Mouse (Mus musculus) G1E-ER4 (cell line): ENCODE measurements around the gene Abhd17c. TPM values are rescaled to one million over a fixed set of nuclear protein-coding genes. Genes with fewer than 3 reads are reported as not detected.

Experiments used
- GATA1 ChIP-seq: IDR thresholded peaks from one replicate; pipeline ENCODE4 v1.8.0; 2012; ENCODE audit warnings: low read length, inconsistent platforms
- polyA plus RNA-seq: library from polyadenylated mRNA; stranded (reverse); fragments of >175 nt; gene quantifications from 2 replicates; pipeline ENCODE4 v1.2.3, GENCODE M21; 2012

Gene Abhd17c
- polyA plus RNA-seq, 1 experiment, result 40.3 TPM

GRCm38 (mm10) chr7:84111716-84112350 is 39.9 kb downstream of the Abhd17c start:
- TF ChIP-seq GATA1, result no peak

- TF ChIP-seq GATA1, result no peak
Measured at GRCm38 (mm10) chr7:84106942-84107341, 44.8 kb downstream of the Abhd17c start.

- TF ChIP-seq GATA1, result no peak
Measured at GRCm38 (mm10) chr7:84102589-84102988, 49.1 kb downstream of the Abhd17c start.

DNA sequence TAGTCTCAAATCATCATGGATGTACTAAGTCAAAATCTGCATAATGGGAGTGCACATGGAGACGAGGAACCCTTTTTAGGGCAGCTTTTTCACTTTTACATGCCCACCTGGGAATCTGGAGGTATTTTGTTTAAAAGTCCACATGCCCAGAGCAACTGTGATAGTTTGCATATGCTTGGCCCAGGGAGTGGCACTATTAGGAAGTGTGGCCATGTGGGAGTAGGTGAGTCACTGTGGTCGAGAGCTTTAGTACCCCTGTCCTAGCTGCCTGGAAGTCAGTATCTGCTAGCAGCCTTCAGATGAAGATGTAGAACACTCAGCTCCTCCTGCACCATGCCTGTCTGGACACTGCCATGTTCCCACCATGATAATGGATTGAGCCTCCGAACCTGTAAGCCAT is 51.0 kb downstream of the Abhd17c start:
- TF ChIP-seq GATA1, result no peak

- no peak for TF ChIP-seq GATA1
Measured at GRCm38 (mm10) chr7:84098098-84098497, 53.6 kb downstream of the Abhd17c start.

DNA sequence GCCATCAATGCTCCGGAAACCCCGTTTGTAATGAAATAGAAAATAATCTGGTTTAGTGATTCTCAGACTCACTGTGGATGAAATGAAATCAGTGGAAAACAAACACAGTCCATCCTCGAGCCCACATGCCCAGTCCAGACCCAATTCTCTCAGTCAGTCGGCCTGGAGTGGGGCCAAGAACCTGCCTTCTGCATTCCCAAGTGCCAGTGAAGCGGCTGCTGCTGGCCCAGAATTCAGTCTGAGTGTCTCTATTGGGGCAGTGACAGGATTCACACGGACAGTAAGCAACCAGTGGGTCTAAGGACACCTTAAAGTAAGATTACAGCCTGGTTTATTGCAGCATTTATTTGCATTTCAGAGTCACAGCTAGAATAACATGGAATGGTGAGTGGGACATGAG is 55.2 kb downstream of the Abhd17c start:
- TF ChIP-seq GATA1, result no peak

DNA sequence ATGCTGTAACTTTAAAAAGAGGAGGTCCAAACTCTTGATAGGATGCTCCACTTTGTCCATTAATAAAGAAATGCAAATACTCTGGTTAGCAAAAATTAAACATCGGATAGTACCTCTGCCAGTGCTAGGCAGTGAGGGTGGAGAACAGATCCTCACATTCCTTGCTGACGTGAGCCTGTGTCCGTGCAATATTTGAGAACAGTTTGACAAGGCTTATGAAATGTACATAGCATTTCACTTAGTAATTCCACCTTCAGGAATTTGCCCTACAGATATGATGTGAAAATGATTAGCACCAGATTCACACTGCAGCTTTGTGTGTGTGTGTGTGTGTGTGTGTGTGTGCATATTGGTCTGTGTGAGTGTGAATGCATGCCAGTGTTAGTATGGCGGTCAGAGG is 60.9 kb downstream of the Abhd17c start:
- TF ChIP-seq GATA1, result no peak

DNA sequence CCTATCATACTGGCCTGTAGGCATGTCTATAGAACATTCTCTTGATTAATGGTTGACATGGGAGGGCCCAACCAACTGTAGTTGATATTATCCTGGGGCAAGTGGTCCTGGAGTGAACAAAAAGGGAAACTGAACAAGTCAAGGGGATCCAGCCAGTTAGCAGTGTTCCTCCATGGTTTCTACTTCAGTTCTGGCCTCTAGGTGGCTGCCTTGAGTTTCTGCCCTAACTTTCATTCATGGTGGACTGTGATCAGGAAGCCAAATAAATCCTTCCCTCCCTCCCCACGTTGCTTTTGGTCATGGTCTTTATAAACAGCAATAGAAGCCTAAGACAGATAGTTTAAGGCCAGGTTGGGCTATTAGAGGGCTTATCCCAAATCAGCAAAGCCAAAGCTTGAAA is 61.9 kb downstream of the Abhd17c start:
- no peak for TF ChIP-seq GATA1

GRCm38 (mm10) chr7:84088971-84089370 is 62.7 kb downstream of the Abhd17c start:
- no peak for TF ChIP-seq GATA1

GRCm38 (mm10) chr7:84088191-84088590 is 63.5 kb downstream of the Abhd17c start:
- TF ChIP-seq GATA1, result no peak

GRCm38 (mm10) chr7:84086039-84086829 is 65.5 kb downstream of the Abhd17c start, which contains the start of gene Cemip:
Gene Cemip, minus strand, starts transcription at chr7:84086502.
- TF ChIP-seq GATA1, result no peak

DNA sequence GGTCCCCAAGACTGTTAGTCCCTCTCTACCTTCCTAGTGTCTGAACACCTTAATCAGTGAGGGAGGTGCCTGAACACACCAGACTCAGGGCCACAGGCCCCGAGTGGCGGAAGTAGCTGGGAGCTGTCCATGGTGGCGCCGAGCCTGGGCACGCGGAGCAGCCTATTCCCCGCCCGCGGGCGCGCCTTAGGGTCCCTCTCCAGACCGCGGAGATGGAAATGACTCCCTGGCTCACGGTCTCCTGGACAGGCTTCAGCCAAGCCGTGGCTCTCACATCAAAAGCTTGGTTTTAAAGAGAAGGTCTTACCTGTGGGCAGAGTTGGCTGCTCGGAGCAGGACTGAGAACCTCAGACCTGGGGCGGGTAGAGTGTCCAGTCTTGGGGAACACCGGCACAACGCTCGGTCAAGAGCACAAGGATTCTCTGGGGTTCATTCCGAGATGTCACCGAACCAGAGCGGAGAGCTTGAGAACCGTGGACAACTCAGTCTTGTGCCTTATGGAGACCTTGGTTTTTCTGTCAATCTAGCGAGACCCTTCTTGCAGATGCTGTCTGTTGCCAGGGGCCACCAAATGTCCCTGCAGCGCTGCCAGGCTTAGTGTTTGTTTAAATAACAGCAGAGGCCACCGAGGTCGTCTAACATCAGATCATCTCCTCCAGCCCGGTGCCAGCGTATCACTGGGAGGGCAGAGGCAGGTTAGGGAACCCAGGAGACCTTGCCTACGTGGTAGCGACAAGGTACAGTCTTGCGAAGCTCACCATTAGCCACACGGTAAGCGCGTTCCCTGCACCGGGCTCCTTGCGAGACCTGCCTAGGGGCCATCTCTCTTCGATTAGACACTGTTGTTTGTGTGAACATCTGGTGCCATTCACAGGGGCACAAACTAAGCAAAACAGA is 66.4 kb downstream of the Abhd17c start:
- no peak for TF ChIP-seq GATA1

DNA sequence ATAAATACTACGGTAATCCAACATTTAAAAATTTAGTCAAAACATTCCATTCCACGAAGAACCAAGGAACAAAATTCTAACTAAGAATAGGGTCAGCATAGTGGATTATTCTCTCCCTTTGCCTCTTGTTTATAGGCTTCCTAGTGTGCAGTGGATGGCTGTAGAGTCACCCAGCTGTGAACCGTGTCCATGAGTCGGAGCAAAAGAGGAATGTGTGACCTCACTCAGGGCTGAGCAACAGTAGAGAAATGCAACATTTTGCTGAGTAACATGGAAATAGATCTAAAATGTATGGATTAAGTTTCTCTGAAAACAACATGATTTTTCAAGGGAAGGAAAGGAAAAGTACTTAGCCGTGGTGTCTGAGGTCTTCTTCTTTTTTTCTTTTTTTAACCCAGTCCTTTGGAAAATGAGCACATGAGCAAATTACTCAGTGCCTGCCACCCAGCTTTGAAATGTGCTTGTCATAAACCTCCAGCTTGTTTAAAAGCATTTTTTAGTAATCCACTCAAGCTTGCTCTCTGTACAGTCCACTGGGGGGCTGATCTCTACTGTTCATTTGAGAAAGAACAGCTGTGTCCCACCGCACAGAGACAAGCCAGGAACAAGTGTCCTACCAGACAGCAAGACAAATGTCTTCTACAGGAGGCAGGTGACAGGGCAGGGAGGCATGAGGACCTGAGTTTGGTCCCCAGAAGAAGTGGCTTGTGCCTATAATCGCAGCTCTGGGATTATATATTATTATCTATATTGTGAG is 74.3 kb downstream of the Abhd17c start:
- no peak for TF ChIP-seq GATA1

DNA sequence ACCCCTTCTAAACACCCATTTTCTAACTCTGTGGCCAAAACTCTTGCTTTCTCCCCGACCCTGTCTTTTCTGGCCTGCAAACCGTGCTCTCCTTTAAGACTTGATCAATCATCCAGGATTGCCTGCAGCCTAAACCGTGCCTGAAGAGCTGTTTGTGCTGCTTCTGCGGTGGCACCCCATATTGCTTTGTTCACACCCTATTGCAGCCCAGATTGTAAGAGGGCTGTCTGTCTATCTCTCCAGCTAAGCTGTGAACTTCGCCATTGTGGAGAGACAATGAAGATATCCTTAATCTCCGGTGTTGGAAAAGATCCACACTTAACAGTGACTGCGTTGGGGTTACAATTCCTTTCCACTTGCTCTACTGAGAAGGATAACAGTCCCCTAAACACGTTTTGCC is 77.4 kb downstream of the Abhd17c start:
- no peak for TF ChIP-seq GATA1

GRCm38 (mm10) chr7:84073856-84074255 is 77.8 kb downstream of the Abhd17c start:
- no peak for TF ChIP-seq GATA1
